Mouse (Mus musculus) cerebellum, adult 2 months (tissue): Measurements from ENCODE around the gene Ankrd55. TPM values are rescaled to one million over a fixed set of nuclear protein-coding genes. Genes with fewer than 3 reads are reported as not detected.

Source experiments
- DNase-seq, 2 experiments: peaks; one replicate each; pipeline ENCODE4 v3.0.0; 2021
- H3K27ac ChIP-seq: fragments of 200-500 bp; 2 replicates; pipeline ENCODE4 v1.5.1; 2012; ENCODE audit warnings: low read length, control low read depth, inconsistent platforms; ENCODE audit not compliant: insufficient read depth
- H3K27me3 ChIP-seq: fragments of 200-500 bp; 2 replicates; pipeline ENCODE4 v1.6.1; 2012; ENCODE audit warnings: inconsistent platforms, mild to moderate bottlenecking, low read length, moderate library complexity; ENCODE audit not compliant: control insufficient read depth, insufficient read depth
- H3K4me1 ChIP-seq: fragments of 200-500 bp; 2 replicates; pipeline ENCODE4 v1.6.1; 2011; ENCODE audit warnings: low read length; ENCODE audit not compliant: control insufficient read depth, insufficient read depth
- H3K4me3 ChIP-seq: fragments of 200-500 bp; replicated peaks from 2 replicates; pipeline ENCODE3; 2011; ENCODE audit warnings: mild to moderate bottlenecking, low read depth, low read length, control low read depth; ENCODE audit not compliant: insufficient read depth
- CTCF ChIP-seq: fragments of 200-500 bp; IDR thresholded peaks from 2 replicates; pipeline ENCODE4 v1.5.1; 2011; ENCODE audit warnings: low read depth, mild to moderate bottlenecking, control low read depth, low read length, moderate library complexity, borderline replicate concordance; ENCODE audit not compliant: insufficient read depth
- POLR2A ChIP-seq: fragments of 200-500 bp; IDR thresholded peaks from 2 replicates; pipeline ENCODE4 v1.6.1; 2011; ENCODE audit warnings: low read length, control low read depth, borderline replicate concordance; ENCODE audit not compliant: insufficient read depth
- WGBS: fragments of 180-500 bp; shearing (Covaris S2); methylation state at CpG from one replicate; pipeline ENCODE4 v1.1.7; 2018; 5-methylcytosine and 5-hydroxymethylcytosine counted together
- polyA plus RNA-seq: library from polyadenylated mRNA; depleted of rRNA; stranded (reverse); fragments of >200 nt; gene quantifications from 2 replicates; pipeline ENCODE4 v1.2.3, GENCODE M21; 2012

Ankrd55 gene
- polyA plus RNA-seq, 1 experiment = 15.2 TPM

GRCm38 (mm10) chr13:112326403-112326802 is 38.2 kb downstream of the Ankrd55 start:
- no peak overlapping the region for H3K27ac ChIP-seq
- no peak overlapping the region for H3K4me3 ChIP-seq
- TF ChIP-seq POLR2A (no peak), CTCF (no peak)
- 85% methylated on average over 7 of the region's 7 CpGs for WGBS
- no peaks in the 10 kb centered on the region for H3K27me3 ChIP-seq
- no peak for DNase-seq
- H3K4me1 ChIP-seq = no peaks in the 10 kb centered on the region

DNA sequence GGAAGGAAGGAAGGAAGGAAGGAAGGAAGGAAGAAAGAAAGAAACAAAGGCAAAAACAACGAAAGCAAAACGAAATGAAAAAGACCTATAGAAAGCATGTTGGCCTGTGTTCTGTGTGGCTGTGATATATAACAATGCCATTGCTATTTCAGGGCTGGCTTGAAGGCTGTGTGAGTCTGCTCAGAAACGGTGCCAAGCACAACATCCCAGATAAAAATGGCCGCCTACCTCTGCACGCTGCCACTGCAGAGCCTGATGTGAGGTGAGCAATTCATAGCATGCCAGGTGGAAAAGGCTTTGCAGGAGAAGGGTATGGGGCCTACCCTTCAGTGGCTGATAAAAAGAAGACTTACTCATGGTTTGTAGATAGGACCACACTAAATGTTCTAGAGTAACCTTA is 38.7 kb downstream of the Ankrd55 start:
- Histone ChIP-seq H3K4me3 (no peak overlapping the region), H3K4me1 (no peaks in the 10 kb centered on the region), H3K27me3 (no peaks in the 10 kb centered on the region), H3K27ac (no peak overlapping the region)
- WGBS = 88% methylated on average over 5 of the region's 5 CpGs
- DNase-seq = no peak
- TF ChIP-seq CTCF (no peak), POLR2A (no peak)

DNA sequence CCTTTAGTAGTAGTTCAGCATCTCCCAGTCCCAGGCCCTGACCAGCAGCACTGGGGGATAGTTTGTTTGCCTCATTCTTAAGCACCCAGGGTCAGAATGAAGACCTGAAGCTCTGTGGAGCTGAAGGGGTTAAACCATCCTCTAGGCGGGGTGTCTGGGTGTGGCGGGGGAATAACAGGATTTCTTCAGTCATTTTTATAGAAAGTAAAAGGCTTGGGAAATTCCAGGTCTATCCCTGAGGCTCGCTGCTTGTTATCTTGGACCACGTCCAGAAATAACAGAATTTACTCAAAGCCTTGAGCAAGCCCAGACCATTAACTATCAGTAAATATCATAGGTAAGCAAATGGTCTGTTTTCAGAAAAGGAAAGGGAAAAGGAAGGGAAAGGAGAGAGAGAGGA is 39.3 kb downstream of the Ankrd55 start:
- no peak for DNase-seq
- TF ChIP-seq POLR2A = no peak
- TF ChIP-seq CTCF = no peak
- WGBS = 50% methylated on average over 4 of the region's 4 CpGs
- Histone ChIP-seq H3K4me1 (no peaks in the 10 kb centered on the region), H3K27me3 (no peaks in the 10 kb centered on the region), H3K4me3 (no peak overlapping the region), H3K27ac (no peak overlapping the region)

DNA sequence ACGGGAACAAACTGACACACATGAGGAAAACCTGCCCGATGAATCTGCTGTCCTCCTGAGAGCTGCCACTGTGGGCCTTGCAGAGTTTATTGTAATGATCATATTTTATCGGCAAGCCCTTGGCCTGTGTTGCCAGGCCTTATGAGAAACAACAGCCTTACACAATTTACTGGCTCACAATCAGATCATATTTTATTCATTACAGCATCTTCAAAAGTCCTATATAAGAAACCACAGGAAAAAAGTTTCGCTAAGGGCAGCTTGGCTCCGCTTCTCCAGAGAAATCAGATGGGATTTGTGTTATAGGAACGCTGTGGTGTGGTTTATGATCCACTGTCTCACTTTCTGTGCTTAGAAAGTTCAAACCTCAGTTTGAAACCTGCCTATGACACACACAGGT is 42.0 kb downstream of the Ankrd55 start:
- Histone ChIP-seq H3K4me1 (no peaks in the 10 kb centered on the region), H3K27ac (no peak overlapping the region), H3K27me3 (no peaks in the 10 kb centered on the region), H3K4me3 (no peak overlapping the region)
- no peak for DNase-seq
- 89% methylated on average over 6 of the region's 6 CpGs for whole genome bisulfite sequencing
- TF ChIP-seq CTCF = no peak
- TF ChIP-seq POLR2A = no peak

- WGBS = 44% methylated on average over 8 of the region's 8 CpGs
- no peak for DNase-seq
- no peak overlapping the region for H3K27ac ChIP-seq
- no peaks in the 10 kb centered on the region for H3K27me3 ChIP-seq
- no peaks in the 10 kb centered on the region for H3K4me1 ChIP-seq
- no peak for TF ChIP-seq POLR2A
- TF ChIP-seq CTCF = no peak
- H3K4me3 ChIP-seq = no peak overlapping the region
These were observed 42.8 kb downstream of the Ankrd55 start for GRCm38 (mm10) chr13:112330919-112331681.

DNA sequence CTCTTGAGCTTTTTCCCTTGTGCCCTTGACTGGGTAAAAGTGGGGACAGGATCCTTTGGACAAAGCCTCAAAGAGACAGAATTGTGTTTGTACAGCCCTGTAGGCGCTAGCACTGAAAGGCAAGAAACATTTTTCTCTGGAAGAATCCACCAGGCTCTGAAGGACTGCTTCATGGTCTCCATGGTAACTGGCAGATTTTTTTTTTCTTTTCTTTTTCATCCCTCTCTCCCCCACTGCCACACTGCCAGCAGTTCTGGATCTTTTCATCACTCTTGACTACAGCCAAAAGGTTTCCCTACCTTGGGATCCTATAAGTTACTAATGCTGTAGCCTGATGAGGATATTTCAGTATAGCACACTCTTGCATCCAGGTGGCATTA is 43.4 kb downstream of the Ankrd55 start:
- Histone ChIP-seq H3K27ac (no peak overlapping the region), H3K4me1 (no peaks in the 10 kb centered on the region), H3K27me3 (no peaks in the 10 kb centered on the region), H3K4me3 (no peak overlapping the region)
- 36% methylated on average over 1 of the region's 1 CpGs for WGBS
- TF ChIP-seq POLR2A = no peak
- TF ChIP-seq CTCF = no peak
- no peak for DNase-seq

- no peak overlapping the region for H3K4me3 ChIP-seq
- H3K27me3 ChIP-seq = no peaks in the 10 kb centered on the region
- no peak overlapping the region for H3K27ac ChIP-seq
- DNase-seq = no peak
- TF ChIP-seq POLR2A (no peak), CTCF (no peak)
- H3K4me1 ChIP-seq = no peaks in the 10 kb centered on the region
- 35% methylated on average over 3 of the region's 3 CpGs for WGBS
These were observed 47.3 kb downstream of the Ankrd55 start for GRCm38 (mm10) chr13:112335531-112335930.

- H3K4me1 ChIP-seq = no peaks in the 10 kb centered on the region
- DNase-seq = no peak
- 96% methylated on average over 9 of the region's 9 CpGs for WGBS
- no peak overlapping the region for H3K27ac ChIP-seq
- no peaks in the 10 kb centered on the region for H3K27me3 ChIP-seq
- H3K4me3 ChIP-seq = no peak overlapping the region
- no peak for TF ChIP-seq POLR2A
- TF ChIP-seq CTCF = no peak
These were observed 48.9 kb downstream of the Ankrd55 start for GRCm38 (mm10) chr13:112337146-112337545.
